Mouse (Mus musculus) natural killer cell, adult 2 months (primary cell): Measurements from ENCODE around the gene Pcolce2.

Experiments
- DNase-seq, 2 experiments: peaks; one replicate each; pipeline ENCODE4 v3.0.0; 2022; ENCODE audit warnings: low spot score in 2 of 2

Gene Pcolce2

DNA sequence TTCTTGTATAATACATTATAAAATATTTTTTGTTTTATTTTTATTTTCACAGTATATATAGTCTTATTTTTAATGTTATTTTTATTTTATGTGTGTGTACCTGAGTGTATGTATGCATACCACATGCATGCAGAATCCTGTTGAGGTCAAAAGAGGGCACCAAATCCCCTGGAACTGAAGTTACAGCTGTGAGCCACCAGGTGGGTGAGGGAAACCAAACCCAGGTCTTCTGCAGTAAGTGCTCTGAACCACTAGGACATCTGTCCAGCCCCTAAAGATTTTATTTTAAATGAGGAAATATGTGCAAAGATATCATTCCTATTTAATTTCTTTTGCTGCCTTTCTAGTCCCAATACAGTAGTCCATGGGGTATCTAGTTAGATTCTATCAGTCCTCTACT, 71.5 kb downstream of the Pcolce2 start:
- DNase-seq: no peak

- no peak for DNase-seq
Measured at GRCm38 (mm10) chr9:95712574-95712973, 75.2 kb downstream of the Pcolce2 start.

GRCm38 (mm10) chr9:95736238-95736637, 98.8 kb downstream of the Pcolce2 start:
- no peak for DNase-seq

DNA sequence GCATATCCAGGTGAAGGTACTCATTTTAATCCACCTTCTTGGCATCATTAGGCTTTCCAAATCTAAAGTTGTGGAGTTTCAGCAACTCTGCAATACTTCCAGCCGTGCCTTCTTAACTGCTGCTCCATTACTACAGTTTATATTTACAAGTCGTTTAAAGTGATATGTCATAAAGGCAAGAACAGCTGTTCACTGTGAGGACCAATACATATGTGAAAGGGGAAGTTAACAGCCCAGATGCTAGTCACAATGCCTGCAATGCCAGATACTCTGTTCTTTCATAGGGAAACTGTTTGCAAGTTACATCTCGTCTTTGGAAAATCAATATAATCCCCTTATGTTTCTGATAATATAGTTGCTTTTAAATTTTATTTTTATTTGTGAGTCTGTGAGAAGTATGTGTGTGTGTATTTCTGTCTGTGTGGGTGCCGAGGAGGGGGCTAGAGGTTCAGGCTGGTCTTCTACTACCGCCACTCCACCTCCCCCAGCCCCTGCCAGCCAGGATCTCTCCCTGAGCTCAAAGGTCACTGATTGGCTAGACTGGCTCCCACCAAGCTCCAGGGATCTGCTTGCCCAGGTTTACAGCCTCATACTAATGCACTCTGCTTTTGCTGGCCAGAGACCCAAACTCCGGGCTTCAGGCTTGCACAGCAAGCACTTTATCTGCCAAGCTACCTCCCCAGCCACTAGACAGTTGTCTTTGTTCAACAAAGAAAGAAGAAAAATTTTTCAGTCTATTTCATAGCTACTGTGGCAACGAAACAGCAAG, 107.6 kb downstream of the Pcolce2 start:
- DNase-seq: no peak

- no peak for DNase-seq
Measured at GRCm38 (mm10) chr9:95747298-95747697, 109.9 kb downstream of the Pcolce2 start.
